Mouse (Mus musculus): ENCODE results near the gene Serinc3. TPM values are rescaled to one million over a fixed set of nuclear protein-coding genes. Genes with fewer than 3 reads are reported as not detected.

Gene Serinc3
- polyA plus RNA-seq, 1 experiment from 2014 or later: 51.1 TPM

GRCm38 (mm10) chr2:163577986-163578385, 66.9 kb downstream of the Serinc3 start:
- Histone ChIP-seq H3K9me3 (no peaks in the 10 kb centered on the region), H3K4me1 (no peaks in the 10 kb centered on the region), H3K36me3 (no peaks in the 10 kb centered on the region), H3K27me3 (ENCODE audit: insufficient read depth, poor library complexity, severe bottlenecking) (peaks cover 35% of the 10 kb centered on the region), H3K4me3 (no peak overlapping the region), H3K27ac (no peak overlapping the region)
- DNase-seq (ENCODE audit: low spot score): no peak
- 81% methylated on average over 2 of the region's 2 CpGs for WGBS

GRCm38 (mm10) chr2:163575248-163575647, 69.7 kb downstream of the Serinc3 start:
- WGBS: 46% methylated on average over 11 of the region's 11 CpGs
- Histone ChIP-seq H3K9me3 (no peaks in the 10 kb centered on the region), H3K4me3 (no peak overlapping the region), H3K4me1 (no peaks in the 10 kb centered on the region), H3K27ac (no peak overlapping the region), H3K27me3 (ENCODE audit: insufficient read depth, poor library complexity, severe bottlenecking) (peaks cover 49% of the 10 kb centered on the region), H3K36me3 (no peaks in the 10 kb centered on the region)
- no peak for DNase-seq (ENCODE audit: low spot score)

- Histone ChIP-seq H3K27ac (no peak overlapping the region), H3K9me3 (no peaks in the 10 kb centered on the region), H3K4me1 (no peaks in the 10 kb centered on the region), H3K4me3 (no peak overlapping the region), H3K27me3 (ENCODE audit: insufficient read depth, poor library complexity, severe bottlenecking) (peaks cover 54% of the 10 kb centered on the region), H3K36me3 (no peaks in the 10 kb centered on the region)
- DNase-seq (ENCODE audit: low spot score): no peak
- WGBS: 83% methylated on average over 3 of the region's 3 CpGs
Measured at GRCm38 (mm10) chr2:163574321-163574720, 70.6 kb downstream of the Serinc3 start.

Other genes starting within 250 kb of the Serinc3 start
- gene Jph2, start 247.1 kb downstream of the Serinc3 start, polyA plus RNA-seq (2016; fragmentation: Nextera tagmentation; extraction: Ambion mirVana): 32.5 and 43.7 TPM in 2 replicates
- gene Oser1, start 220.4 kb downstream of the Serinc3 start, polyA plus RNA-seq (2016; fragmentation: Nextera tagmentation; extraction: Ambion mirVana): 65.0 and 74.3 TPM in 2 replicates
- 0.21 and 1.1 TPM in 2 replicates for gene Gdap1l1, start 206.7 kb downstream of the Serinc3 start, polyA plus RNA-seq (2016; fragmentation: Nextera tagmentation; extraction: Ambion mirVana)
- gene Fitm2, start 172.5 kb downstream of the Serinc3 start, polyA plus RNA-seq (2016; fragmentation: Nextera tagmentation; extraction: Ambion mirVana): 13.0 and 19.2 TPM in 2 replicates
- 0.20 TPM in 1 of 2 replicates, not detected in the other for gene R3hdml, start 152.8 kb downstream of the Serinc3 start, polyA plus RNA-seq (2016; fragmentation: Nextera tagmentation; extraction: Ambion mirVana)
- gene Hnf4a, start 138.3 kb downstream of the Serinc3 start, polyA plus RNA-seq (2016; fragmentation: Nextera tagmentation; extraction: Ambion mirVana): 0.02 and 4.4 TPM in 2 replicates
- gene Ttpal, start 42.8 kb downstream of the Serinc3 start, polyA plus RNA-seq (2016; fragmentation: Nextera tagmentation; extraction: Ambion mirVana): 27.5 and 31.8 TPM in 2 replicates
- 226 and 259 TPM in 2 replicates for gene Pkig, start 13.3 kb upstream of the Serinc3 start, polyA plus RNA-seq (2016; fragmentation: Nextera tagmentation; extraction: Ambion mirVana)
- gene Ada, start 105.1 kb upstream of the Serinc3 start, polyA plus RNA-seq (2016; fragmentation: Nextera tagmentation; extraction: Ambion mirVana): 5.1 and 8.2 TPM in 2 replicates
- 0.28 TPM in 1 of 2 replicates, not detected in the other for gene Ccn5, start 175.7 kb upstream of the Serinc3 start, polyA plus RNA-seq (2016; fragmentation: Nextera tagmentation; extraction: Ambion mirVana)
- not detected in 2 replicates for gene Kcnk15, start 208.5 kb upstream of the Serinc3 start, polyA plus RNA-seq (2016; fragmentation: Nextera tagmentation; extraction: Ambion mirVana)